Mouse (Mus musculus) brain, adult 2 months (tissue): ENCODE results near the gene Klf4.

Experiments used
- DNase-seq: peaks from one replicate; pipeline ENCODE4 v3.0.0; 2011; ENCODE audit warnings: low read depth, low spot score

Klf4 gene

DNA sequence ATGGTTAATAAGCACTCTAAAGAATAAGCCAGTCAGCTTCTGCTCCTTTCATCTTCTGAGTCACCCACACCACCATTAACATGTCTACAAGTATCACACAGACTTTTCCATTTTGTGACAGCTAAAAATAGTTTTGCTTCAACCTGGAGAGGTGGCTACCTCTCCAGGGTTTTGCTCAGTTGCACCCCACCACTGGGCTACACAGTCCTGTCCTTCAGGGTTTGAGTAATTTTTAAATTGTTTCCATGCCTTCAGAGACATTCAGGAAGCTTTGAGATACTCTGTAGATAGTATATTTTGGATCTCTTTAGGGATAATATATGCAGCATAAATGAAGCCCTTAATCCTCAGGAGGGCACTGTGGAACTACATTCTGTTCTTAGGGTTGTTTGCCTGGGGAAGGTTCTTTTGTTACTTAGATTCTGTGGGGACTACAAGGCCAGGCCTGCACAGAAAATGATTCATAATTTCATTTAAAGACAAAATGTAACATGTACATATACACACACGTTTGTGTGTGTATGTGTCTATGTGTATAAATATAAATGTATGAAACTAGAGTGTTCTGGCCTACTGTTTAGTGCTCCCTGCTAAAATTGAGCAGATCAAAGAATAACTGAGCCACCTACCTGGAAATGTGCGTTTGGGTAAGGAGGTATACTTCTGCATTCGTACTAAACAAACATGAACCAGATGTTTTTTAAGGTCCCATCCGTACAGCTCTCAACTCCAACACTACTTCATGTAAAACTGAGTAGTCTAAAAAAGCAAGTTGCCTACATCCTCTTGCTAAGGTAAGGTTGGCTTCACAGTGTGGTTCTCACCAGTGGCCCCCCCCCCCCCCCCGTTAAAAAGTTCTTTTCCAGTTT is 5.8 kb downstream of the Klf4 start:
- DNase-seq, result peak; percentile 59

- DNase-seq, result no peak
These were observed 8.3 kb downstream of the Klf4 start for GRCm38 (mm10) chr4:55523921-55524320.

DNA sequence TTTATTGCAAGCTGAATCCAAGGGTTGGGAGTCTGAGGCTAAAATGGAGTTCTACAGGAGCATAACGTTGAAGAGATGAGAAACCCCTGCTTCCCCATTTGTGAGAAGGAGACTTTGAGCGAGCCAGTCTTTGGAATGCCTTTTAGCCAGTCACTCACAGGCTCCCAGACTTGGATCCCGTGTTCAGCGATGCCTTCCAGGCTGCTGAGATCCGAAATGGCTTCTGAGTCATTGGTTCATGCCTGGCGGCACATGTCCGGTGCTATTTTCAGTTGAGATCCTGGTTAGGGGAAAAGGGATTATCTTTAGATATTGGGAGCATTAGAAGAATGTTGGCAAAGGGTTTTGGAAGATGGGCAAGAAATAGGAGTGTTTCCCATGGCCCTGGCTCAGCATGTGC is 14.8 kb downstream of the Klf4 start:
- DNase-seq, result no peak

- no peak for DNase-seq
These were observed 16.2 kb downstream of the Klf4 start for GRCm38 (mm10) chr4:55516048-55516447.

DNA sequence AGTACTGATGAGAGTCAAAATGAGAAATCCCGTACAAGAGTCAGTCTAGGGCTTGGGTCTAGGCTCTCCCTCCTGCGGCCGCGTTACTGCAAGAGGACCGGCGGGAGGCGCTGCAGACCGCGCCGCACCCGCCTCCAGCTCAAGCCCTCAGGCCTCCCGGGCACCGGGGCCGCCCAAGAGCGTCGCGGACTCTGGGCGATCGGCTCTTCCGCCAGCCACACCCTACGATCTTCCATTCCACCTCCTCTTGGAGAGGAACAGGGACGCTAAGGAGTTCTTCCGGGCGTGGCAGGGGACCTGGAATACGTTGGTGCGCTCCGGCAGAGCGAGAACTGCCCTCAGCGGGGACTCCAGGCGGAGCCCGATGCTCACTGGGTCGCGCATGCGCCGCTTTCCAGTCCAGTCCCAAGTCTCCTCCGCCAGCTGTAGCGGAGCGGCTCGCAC is 17.5 kb downstream of the Klf4 start:
- DNase-seq, result peak; percentile 83

DNA sequence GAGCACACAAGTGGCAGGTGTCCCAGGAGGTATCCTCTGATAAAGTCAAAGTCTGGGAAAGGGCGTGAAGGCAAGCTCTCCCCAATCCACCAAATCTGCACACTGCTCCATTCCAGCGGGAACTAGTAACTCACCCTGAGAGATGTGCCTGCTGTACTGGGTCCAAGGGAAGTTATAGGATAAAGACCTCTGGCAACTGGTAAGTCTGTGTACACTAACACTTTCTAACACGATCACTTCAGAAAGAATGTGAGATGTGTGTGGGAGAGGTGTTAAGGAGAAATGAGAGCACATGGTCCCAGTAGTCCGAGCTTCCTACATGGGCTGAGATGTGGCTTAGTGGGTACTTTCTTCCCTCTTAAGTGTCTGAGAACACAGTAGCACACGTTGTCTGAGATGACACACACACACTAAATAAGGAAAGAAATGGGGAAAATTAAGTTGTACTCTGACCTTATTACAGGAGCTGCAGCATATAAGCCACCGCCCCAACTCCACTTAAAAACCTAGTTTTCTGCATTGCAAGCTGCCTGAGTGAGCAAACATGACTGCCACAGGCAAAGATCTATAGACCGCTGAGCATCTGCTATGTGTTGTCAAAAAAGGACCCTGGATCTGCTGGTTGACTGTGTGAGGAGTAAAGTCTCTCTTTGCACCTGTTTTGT is 18.5 kb downstream of the Klf4 start:
- peak; percentile 12 for DNase-seq

DNA sequence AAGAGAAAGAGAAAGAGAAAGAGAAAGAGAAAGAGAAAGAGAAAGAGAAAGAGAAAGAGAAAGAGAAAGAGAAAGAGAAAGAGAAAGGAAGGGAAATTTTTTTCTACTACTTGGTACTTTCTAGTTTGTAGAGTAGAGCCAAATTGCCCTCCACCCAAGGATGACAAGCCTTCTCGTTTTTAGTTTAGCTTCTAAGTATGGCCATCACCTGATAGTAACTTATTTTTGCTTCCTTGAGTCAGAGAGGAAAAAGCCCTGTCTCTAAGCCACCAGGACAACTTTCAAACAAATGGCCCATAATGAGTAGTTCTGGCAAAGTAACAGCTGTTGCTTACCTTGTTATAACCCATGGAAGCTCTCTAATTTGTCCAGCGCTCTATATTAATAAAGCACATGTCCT is 20.9 kb downstream of the Klf4 start:
- no peak for DNase-seq

DNA sequence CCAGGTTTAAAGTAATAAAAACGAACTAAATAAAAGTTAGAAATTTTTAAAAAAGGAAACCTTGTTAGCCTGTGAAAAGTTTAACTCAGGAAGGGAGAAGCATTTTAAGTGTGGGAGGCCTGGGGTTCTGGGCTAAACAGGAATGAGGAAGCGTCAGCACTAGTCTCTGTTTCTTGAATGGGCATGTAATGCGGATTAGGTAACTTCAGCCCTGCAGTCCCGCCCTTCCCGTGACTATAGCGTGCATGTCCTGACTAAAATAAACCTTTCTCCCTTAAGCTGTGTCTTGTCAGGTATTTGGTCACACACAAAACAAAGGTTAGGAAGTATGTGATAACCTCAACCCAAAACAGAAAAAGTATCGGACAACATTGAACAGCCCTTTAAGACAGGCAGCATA is 23.6 kb downstream of the Klf4 start:
- DNase-seq, result no peak

DNA sequence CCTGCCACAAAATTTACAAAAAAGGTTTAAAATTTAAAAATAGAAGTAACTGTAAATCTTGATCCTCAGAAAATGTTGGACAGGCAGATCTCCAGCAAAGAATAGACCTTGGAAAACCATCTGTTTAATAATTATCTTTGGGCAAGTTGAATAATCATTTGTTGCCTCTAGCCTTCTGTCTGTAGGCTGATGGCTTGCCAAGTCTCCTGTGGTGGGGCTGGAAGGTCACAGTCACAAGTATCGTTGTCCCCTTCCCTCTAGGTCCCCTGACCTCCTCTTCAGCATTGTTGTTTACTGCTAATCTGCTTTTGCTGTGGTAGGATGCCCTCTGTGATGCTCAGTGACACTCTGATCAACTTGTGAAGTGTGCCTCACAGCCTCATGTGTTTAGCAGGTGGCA is 33.6 kb downstream of the Klf4 start:
- DNase-seq, result no peak

DNA sequence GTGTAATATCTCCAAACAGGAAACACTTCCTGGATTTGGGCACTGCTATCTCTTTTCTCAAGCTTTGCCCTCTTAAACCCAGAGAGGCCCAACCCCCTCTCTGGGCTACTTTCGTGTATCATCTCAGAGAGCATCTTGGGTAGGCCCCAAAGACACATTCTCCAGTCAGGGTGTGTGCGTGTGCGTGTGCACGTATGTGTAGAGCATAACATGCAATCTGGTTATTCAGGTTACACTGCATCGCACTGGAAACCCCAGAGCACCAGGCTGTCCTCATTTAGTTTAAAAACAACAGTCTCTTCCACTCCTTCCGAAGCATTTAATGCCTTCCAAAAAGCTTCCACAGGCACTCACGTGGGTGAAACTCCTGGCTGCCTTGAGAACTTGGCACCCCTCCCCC is 35.9 kb downstream of the Klf4 start:
- DNase-seq, result no peak

- DNase-seq, result no peak
These were observed 39.0 kb downstream of the Klf4 start for GRCm38 (mm10) chr4:55493261-55493660.

- no peak for DNase-seq
These were observed 42.9 kb downstream of the Klf4 start for GRCm38 (mm10) chr4:55489328-55489727.

DNA sequence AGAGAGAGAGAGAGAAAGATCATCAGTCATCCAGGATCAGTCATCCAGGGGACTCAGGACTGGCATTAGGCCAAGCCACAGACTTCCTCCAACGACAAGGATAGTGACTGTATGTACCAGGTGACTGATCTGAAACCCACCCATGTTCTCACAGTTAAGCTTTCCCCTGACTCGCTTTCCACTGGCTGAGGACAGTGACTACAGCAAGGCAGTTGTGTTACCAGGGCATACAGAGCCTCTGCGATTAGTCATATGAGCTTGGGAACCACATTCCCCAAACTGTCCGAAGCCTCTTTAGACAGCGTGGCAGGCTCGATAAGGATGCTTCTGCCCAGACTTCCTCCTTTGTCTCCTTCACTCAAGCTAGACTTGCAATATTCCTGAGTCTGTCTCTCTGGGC is 43.7 kb downstream of the Klf4 start:
- no peak for DNase-seq

- DNase-seq, result peak; percentile 36
These were observed 51.9 kb downstream of the Klf4 start for GRCm38 (mm10) chr4:55480322-55480767.

- no peak for DNase-seq
These were observed 53.9 kb downstream of the Klf4 start for GRCm38 (mm10) chr4:55478333-55478732.

DNA sequence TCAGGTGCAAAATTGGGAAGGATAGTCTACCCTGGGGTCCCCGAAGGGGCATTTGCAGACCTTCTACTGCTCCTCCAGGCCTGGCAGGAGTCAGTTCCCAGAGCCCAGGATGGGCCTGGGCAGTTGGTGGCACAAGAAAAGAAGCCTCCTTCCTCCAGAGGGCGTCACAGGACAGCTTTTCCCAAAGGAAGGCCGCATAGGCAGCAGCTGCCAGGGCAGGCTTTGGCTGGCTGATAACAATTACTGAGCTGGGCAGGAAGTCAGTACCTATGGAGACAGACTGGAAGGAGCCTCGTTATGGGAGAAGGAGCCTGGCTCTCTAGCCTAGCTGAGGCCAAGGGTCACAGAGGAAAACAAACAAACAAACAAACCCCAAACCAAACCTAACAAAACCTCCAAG is 54.3 kb downstream of the Klf4 start:
- peak; percentile 52 for DNase-seq

- DNase-seq, result no peak
These were observed 55.0 kb downstream of the Klf4 start for GRCm38 (mm10) chr4:55477210-55477759.
